Mouse (Mus musculus): Measurements from ENCODE around the gene Mfsd7a. TPM values are rescaled to one million over a fixed set of nuclear protein-coding genes. Genes with fewer than 3 reads are reported as not detected.
"Not testable (repeated sequence)": the region's sequence is repeated elsewhere in the genome, so short reads cannot be mapped to it uniquely, and the experiment has no call there.

The Mfsd7a gene
- 1 to 10 TPM; 1.9 to 2.6 TPM for total RNA-seq (2021)
- long read RNA-seq, experiment 1: 0 reads
- long read RNA-seq, experiment 2, partial matches to known transcripts: 1 of 1 reads
- long read RNA-seq, experiment 2, other reads (novel, unspliced or antisense): 0 of 1 reads

DNA sequence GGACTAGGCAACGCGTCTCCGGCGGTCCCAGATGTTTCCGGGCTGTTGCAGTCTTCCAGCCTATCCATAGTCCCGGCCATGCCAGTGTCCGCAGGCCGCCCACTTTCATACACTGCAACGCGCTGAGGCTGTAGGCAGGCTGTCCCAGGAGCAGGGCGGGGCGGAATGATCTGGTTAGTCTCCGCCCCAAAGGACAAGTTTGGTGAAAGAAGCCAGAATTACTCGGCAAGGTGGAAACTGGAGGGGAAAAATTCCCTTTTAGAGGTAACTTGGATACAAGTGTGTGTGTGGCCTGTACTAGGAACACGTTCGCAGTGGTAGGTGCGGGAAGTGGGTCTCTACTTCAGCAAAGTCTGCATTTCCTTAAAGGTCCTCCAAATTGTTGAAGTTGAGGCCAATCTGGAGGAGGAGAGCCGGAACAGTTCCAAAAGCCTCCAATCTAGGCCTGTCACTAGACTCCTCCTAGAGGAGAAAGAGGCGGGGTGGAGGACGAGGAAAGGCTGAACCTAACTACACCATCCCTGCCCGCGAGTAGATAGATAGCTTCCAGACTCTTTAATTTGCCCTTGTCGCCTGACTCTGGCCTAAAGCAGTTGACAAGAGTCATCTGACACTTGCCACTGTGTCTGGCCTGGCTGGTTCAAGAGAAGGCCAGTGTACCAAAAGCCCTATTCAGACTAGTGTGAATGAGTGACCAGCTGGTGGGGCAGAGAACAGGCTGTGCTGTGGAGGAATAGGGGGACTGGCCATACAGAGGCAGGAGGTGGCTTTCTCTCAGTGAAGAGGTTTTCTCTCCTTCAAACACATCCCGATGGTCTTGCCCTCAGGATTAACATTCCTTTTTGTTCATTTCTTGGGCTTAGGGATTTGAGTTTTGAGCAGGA lies at the start of gene Mfsd7a:
Gene Mfsd7a, minus strand, starts transcription at position 107 of the 884 bp plus-strand sequence.
- peak; percentile 62 for DNase-seq

DNA sequence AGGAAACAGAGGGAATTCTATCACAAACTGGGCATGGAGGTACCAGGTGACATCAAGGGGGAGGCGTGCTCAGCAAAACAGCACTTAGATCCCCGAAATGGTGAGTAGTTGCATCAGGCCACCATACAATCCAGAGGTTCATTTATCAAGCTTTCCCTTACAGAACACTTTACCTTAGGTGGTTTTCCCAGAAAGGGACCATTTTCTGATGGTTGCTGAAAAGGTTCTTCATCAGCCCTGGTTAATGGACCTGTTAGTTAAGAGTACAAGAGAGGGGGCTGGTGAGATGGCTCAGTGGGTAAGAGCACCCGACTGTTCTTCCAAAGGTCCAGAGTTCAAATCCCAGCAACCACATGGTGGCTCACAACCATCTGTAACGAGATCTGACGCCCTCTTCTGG lies 37.5 kb upstream of the Mfsd7a start:
- DNase-seq: not testable (repeated sequence)

DNA sequence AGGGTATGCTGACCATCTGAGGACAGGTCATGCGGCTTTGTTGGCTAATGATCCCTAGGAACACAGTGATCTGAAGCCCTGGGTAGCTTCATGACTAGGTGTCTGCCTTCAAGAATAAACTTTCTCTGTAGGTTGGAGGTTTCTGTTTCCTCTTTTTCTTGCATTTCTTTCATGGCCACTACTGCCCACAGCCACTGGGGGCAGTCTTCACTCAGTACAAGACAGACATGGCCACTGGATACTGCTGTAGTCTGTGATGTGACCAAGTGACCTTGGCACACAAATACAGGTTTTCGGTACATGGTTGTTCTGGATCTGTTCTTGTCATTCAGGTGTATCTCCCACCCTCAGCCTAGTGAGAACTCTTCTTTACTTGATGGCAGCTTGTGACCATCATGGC lies 36.5 kb upstream of the Mfsd7a start:
- DNase-seq: peak; percentile 16

DNA sequence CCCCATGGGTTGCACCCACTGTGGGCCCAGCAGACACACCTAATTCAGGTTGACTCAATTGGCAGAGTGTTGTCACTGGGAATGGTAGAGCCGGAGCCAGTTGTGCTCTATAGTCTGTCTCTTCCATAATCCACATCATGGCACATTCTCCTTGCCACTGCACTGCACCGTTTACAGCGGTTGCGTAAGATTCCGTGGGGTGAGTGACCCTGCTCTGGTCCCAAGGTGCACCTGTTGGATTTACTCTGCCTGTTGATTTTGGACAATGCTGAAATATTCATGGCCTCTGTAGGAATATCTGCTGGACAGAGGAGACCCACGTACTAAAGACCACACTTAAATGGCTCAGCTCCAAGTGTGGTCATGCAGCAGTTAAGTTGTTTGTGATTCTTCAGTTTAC lies 34.3 kb upstream of the Mfsd7a start:
- no peak for DNase-seq

DNA sequence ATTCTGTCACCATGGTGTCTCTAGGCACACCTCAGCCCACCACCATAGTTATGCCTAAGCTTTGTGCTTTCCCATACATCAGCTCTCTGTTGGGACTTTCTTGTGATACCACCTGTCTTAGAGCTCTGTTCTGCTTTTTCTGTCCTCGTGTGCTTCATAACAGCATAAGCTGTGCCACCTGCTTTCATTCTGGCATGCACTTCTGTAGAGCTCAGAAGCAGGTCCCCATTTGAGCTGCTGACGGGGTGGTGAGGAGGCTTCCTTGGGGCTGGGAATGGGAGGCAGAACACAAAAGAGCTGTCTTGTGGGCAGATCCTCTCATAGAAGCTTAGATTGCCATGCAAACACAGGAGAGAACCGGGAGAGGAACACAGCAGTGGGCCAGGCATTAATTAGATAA lies 27.3 kb upstream of the Mfsd7a start:
- DNase-seq: no peak

DNA sequence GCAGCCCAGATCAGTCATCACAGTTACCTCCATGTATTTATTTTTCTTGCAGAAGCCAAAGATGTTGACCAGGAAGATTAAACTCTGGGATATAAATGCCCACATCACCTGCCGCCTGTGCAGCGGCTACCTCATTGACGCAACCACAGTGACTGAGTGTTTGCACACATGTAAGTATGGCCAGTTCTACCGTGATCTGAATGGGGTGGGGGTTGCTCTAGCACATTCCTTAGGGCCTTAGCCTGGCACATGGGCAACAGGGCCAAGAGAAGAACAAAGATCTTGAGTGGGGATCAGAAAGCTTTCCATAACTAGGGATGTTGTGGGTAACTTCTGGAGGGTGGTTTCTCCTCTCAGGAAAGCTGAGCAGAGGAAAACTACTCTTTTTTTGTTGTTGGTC lies 25.0 kb upstream of the Mfsd7a start:
- DNase-seq: no peak

DNA sequence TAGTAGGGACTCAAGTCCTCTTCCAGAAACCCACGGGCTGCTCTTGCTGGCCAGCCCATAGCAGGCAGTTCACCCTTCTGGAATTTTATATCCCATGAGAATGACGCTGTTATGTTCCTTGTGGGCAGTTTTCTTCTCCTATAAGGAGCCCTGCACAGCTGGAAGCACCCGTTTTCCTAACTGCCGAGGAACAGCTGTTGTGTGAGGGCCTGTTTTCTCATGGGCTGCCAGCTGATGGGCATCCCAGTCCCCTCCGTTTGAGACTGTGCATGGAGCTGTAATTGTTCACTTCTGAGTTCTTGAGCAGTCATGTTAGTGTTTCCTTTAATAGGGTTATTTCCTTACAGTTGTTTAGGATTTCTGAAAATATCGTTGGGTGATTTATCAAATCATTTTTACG lies 20.9 kb upstream of the Mfsd7a start:
- no peak for DNase-seq

DNA sequence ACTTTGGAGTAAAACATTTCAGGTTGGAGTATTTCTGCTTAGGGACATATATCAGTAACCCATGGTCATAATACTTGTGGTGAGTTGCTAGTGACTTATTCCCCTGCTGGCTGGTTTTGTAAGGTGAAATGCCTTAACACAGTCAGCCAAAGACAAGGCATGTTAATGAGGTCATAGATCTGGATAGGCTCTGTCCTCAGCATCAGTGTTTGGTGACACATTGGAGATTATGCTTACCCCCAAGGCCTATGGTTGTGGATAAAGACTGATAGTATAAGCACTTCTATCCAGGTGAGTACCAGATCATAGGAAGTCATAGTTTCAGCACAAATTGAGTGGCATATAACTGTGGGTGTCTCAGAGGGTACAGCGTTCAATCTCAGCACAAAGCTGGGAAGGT lies 18.0 kb upstream of the Mfsd7a start:
- DNase-seq: no peak

DNA sequence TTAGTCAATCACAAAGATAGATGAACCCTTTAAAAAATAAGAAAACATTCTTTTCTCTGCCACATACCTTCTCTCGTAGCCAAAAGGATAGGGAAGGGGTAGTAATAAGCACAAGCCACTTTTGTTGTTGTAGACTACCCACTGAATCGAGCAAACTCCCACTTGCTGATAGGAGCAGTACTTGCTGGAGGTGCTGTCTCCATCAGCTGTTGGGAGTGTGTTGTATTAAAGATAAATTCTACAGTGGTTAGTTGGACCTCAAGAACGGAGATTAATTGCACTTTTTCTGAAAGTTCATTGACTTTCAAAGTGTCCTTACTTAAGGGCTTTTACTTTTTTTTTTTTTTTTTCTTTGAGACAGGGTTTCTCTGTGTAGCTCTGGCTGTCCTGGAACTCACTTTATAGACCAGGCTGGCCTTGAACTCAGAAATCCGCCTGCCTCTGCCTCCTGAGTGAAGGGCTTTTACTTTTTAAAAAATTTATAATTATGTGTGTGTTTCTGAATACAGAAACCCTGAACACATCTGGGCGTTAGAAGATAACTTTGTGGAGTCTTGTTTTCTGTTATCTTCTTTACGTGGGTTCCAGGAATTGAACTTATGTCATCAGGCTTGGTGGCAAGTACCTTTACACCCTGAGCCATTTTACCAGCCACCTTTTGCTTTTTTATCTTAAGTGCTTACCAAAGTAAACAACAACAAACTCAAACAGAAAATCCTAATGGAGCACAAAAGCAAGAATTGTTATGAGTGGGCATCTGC lies 16.6 kb upstream of the Mfsd7a start:
- DNase-seq: no peak

DNA sequence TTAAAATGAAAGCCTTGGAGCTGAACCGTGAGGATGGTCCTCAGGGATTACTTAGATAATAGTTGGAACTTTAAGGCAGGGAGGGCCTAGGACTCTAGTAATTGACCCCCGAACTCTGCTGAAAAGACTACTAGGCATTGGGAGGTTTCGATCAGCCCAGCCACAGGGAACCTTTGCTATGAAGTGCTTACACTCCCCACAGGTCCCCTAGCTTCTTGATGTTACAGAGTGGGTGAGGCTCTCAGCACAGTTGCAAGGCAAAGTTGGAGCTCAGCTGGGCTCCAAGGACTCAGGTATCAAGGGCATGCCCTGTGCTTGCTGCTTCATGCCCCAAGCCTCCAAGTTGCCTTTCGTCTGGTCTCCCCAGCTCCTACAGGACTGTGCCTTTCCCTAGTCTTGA lies 13.8 kb upstream of the Mfsd7a start:
- DNase-seq: no peak

DNA sequence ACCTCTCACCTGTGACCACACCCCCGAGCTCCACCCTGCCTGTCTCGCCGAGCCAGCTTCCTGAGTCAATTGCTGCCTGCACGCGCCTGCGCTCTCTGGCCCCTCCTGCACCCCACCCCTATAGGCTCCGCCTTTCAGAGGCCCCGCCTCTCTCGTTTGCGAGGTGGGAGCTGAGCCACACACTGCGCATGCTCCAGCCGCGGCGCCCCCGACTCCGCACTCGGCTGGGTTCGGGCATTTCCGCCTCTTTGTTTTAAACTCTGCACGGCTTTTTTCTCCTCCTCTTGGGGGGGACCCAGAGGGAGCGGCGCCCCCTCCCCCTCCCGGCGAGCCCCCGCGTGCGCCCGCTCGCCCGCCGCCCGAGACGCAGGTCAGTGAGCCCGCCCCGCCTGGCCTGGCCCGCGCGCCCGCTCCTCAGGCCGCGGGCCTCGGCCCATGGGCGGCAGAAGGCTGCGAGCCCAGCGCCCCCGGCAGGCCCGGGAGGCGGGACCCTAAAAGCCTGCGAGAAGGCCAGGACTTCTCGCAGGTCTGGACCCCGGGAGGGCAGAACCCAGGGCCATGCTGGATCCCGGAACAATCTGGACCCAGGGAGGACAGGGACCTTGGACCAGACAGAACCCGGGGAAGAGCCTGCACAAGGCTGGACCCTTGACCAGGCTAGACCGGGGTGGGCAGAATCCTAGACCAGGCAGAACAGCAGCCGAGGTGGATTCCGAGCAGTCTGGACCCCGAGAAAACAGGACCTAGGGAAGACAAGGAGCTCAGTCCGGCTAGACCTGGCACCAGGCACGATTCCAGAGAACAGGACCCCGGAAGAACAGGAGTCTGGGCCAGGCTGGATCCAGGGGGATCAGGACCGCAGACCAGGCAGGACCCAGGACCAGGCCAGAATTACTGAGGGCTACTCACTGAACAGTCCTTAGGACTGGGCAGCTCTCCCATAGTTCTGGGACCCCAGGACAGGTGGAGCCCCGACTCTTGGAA lies 12.7 kb upstream of the Mfsd7a start, which contains the start of gene Pcgf3:
Gene Pcgf3, plus strand, starts transcription at position 151 of the 984 bp plus-strand sequence.
- DNase-seq: peak; percentile 97

DNA sequence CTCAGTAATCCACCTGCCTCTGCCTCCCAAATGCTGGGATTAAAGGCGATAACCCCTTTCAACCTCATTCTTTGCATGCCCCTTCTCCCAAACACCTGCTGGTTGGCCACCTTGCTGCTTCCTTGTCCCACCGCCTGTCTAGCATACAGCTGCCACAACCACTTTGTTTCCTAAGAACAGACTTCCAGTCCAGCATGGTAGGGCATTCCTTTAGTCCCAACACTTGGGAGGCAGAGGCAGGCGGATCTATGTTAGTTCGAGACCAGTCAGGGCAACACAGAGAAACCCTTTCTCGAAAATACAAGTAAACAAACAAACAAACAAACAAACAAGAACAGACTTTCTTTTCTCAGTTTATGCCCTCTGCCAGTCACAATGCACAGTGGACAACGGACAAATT lies 11.8 kb upstream of the Mfsd7a start:
- DNase-seq: no peak

DNA sequence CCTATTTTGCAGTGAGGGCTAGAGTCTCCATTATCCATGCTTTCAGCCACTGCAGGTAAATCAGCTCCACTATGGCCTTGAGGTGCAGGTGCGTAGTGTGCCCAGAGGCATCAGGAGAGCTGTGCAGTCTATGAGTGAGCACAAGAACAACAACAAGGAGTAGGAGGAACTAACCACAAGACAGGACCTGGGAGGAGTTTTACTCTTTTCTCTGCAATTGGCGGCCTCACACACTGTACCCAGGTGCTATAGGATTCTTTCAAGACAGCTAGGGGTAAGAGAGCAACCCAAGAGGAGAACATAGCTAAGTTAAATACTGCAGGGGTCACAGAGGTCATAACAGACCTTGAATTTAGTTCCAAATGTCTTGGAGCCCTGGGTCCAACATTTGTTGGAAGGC lies 10.0 kb upstream of the Mfsd7a start:
- no peak for DNase-seq

DNA sequence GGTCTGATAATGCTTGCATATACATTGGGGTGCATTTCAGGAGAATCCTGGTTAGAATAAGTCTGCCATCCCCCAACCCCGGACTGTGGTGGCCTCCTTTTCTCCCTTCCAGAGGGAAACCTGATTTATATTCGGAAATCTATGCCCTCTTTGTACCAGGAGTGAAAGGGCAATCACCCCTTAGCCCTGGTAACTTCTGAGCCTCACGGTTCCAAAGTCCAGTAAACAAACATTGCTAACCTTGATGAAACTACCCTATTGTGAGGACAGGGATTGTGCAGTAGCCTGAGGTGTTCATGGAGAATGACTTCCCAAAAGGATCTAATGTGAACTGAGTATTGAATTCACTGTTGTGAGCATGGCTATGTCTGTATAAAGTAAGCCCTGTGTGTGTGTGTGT lies 5.4 kb upstream of the Mfsd7a start:
- DNase-seq: no peak

DNA sequence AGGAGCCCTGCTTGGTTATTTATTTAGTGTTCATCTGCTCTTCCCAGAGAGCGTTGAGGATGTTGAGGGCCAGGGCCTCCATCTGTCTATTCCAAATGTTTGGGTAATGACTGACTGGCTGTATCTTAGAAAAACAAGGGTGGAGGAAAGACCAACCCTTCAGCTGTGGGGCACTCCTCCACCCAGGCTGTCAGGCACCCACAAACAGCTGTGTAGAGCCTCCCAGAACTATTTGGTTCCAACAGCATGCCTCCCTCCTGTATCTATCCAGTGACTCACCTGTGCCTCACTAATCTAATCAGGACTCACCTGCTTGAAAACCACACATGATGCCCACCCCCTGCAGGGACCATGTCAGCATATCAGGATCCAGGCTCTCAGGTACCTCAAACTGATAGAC lies 3.7 kb upstream of the Mfsd7a start:
- no peak for DNase-seq

DNA sequence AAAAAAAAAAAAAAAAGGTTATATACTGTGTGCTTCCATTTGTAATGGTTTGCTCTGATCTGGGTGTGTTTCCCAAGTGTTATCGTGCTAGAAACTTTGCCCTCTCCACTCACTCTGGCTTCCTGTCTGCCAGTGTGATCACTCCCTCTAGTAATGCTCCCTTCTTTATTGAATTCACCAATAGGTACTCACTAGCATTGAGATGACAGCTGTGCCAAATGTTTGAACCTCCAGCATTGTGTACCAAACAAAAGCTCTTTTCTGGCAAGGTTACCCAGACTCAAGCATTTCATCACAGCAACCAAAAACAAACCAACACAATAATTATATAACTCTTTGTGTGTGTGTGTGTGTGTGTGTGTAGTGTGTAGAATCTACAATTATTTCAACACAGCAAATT lies 2.9 kb upstream of the Mfsd7a start:
- DNase-seq: no peak

DNA sequence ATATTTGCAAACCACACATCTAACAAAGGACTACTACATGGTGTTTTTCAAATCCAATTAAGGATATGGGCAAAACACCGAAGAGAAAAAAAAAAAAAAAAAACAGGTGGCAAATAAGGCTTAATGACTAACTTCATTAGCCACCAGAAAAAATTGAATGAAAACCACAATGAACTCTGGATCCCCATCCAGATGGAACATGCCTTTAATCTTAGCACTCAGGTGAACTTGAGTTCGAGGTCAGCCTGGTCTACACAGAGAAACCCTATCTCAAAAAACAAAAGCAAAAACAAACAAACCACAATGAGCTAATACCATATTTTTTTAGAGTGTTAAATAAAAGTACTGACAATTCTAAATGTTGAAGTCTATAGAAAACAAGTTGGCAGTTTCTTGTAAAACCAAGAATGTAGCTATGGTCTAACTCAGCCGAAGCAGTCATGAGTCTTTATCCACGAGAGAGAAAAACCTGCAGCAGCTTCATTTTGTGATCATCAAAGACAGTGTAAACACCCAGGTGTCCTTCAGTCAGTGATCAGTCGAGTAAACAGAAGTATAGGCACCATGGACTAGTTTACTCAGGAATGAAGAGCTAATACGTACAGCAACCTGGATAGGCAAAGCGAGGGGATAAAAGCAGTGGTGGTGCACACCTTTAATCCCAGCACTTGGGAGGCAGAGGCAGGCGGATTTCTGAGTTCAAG lies 2.3 kb upstream of the Mfsd7a start:
- DNase-seq: no peak

DNA sequence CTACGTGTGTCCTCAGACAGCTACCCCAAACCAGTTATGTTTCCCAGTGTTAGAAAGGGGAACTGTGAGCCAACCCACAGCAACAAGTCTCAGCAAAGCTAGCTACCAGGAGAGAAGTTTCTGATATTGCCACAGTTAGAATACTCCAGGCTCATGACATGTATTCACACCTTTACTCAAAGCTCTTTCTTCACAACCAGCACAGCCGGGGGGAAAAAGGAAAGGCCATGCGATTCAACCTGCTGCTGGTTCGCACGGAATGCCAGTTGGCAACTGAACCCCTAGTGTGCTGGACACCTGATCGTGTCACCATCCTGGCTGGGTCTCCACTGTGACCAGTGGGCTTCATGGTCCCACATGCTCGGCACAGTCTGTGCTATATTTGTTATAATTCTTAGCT lies 834 bp downstream of the Mfsd7a start:
- no peak for DNase-seq

DNA sequence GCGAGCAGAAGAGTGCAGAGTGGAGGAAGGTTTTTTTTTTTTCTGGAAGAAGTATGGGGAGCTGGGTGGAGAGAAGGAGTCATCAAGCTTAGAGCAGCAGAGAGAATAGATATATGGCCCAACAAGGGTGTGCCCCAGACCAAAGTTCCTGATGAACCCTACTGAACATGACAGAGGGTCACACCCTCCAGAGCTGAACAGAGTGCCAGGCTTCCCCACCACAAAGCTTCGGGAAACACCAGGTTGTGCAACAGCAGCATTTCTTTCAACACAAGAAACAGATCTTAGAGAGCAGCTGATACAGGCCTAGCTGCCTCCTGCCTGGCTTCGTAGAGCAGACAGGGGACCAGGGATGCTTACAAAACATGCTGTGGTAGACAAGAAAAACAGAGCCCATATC lies 1.7 kb downstream of the Mfsd7a start:
- DNase-seq: no peak

DNA sequence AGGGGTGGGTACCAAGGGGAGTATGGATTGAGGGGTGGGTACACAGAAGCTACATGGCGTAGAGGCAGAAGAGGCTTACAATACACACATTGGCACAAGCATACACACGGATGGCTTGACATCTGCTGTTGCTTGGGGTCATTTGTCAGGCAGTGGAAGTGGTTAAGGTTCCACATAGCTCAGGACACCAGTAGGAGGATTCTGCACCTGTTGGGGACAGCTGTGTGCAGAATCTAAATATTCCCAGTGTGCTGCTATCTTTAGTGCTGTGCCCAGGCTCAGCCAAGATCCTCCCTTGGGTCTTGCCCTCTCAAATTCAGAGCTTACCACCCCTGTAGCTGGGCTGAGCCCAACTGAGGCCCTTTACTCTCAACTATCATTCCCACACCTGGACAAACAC lies 12.6 kb downstream of the Mfsd7a start:
- no peak for DNase-seq

DNA sequence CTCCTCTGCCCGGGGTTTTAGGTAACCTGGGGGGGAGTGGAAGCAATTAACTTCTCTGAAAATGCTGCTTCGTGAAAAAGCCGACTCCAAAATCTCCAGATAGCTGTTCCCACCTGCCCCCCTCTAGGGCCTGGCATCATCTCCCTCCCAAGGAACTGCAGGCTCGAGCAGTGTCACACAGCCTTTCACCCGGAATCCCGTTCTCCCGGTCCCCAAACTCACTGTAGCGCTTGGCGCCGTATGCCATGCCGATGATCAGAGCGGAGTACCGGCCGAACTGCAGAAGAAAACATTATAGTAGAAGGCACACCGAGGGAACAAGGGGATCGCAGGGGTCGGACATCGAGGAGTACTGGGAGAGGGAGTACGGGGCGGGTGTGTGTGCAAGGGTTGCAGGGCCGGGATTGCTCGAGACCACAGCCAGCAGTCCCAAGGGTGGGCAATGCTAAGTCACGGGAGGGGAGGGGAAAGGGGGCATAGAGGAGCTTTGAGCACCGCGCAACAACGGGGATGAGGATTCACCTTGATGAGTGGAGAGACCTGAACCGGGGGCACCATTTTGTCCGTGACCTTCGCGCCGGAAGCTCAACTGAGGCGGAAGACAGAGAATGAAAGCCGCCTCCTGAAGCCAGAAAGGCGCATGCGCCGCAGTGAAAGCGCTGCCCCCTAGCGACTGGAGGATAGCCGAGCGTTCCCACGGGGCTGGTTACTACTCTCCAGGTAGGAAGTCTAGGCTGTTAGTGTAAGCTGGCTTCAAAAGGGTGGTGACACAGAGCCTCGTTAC lies 14.7 kb downstream of the Mfsd7a start, which contains the start of gene Atp5k:
Gene Atp5k, minus strand, starts transcription at position 645 of the 784 bp plus-strand sequence.
- peak; percentile 92 for DNase-seq
